Mouse (Mus musculus) lung, adult 2 months (tissue): Measurements from ENCODE around the gene Gm26661. TPM values are rescaled to one million over a fixed set of nuclear protein-coding genes. Genes with fewer than 3 reads are reported as not detected.

Experiments
- DNase-seq: peaks from one replicate; pipeline ENCODE4 v3.0.0; 2022
- H3K4me1 ChIP-seq: fragments of 200-500 bp; 2 replicates; pipeline ENCODE4 v1.6.1; 2011; ENCODE audit warnings: low read length; ENCODE audit not compliant: control insufficient read depth, insufficient read depth
- H3K4me3 ChIP-seq: fragments of 200-500 bp; replicated peaks from 2 replicates; pipeline ENCODE3; 2011; ENCODE audit warnings: low read depth, mild to moderate bottlenecking, control low read depth, low read length; ENCODE audit errors: extremely low read depth
- CTCF ChIP-seq: fragments of 200-500 bp; IDR thresholded peaks from 2 replicates; pipeline ENCODE4 v1.5.1; 2011; ENCODE audit warnings: mild to moderate bottlenecking, low read length, control low read depth; ENCODE audit not compliant: insufficient read depth
- POLR2A ChIP-seq: fragments of 200-500 bp; IDR thresholded peaks from 2 replicates; pipeline ENCODE4 v1.6.1; 2011; ENCODE audit warnings: low read depth, mild to moderate bottlenecking, control low read depth, low read length, borderline replicate concordance; ENCODE audit errors: extremely low read depth
- WGBS: fragments of 180-500 bp; shearing (Covaris S2); methylation state at CpG from one replicate; pipeline ENCODE4 v1.1.7; 2018; 5-methylcytosine and 5-hydroxymethylcytosine counted together
- polyA plus RNA-seq: library from polyadenylated mRNA; depleted of rRNA; stranded (reverse); fragments of >200 nt; gene quantifications from 2 replicates; pipeline ENCODE4 v1.2.3, GENCODE M21; 2012; rRNA removed

Gene Gm26661
- polyA plus RNA-seq, result not detected in 2 replicates

DNA sequence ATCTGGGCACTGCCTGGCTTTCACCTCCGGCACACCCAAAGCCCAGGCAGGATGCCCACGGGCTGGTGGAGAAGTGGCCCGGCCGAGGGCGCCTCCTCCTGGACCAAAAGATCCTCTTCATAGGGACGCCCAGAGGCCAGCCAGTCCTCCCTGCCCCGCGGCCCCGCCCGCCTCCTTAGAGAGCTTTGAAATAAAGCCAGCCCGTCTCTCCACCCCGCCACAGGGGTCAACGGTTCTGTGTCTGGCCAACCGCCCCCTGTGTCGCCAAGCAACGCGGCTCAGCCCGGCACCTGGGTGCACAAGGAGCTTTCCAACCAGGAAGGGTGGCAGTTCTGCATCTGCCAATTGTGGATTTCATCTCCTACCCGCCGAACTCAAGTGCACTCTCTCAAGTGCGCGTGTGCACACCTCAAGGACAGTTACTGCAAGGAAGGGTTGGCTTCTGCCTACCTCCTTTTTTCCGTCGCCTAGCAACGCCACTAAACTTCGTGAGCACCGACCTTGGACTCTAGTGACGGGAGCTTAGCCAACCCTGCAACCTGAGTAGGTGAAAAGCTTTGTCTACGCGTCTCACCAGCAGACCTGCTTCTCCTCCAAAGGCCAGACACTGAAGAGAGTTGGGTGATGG is at the start of gene Gm26661:
Gm26661 (plus strand) TSS at position 56 of the 628 bp plus-strand sequence.
- WGBS, result 5% methylated on average over 30 of the region's 30 CpGs
- H3K4me1 ChIP-seq, result no peaks in the 10 kb centered on the region
- H3K4me3 ChIP-seq, result peak within 1 kb of the TSS; percentile 6
- DNase-seq, result peak; percentile 78
- TF ChIP-seq POLR2A, result no peak
- TF ChIP-seq CTCF, result no peak

DNA sequence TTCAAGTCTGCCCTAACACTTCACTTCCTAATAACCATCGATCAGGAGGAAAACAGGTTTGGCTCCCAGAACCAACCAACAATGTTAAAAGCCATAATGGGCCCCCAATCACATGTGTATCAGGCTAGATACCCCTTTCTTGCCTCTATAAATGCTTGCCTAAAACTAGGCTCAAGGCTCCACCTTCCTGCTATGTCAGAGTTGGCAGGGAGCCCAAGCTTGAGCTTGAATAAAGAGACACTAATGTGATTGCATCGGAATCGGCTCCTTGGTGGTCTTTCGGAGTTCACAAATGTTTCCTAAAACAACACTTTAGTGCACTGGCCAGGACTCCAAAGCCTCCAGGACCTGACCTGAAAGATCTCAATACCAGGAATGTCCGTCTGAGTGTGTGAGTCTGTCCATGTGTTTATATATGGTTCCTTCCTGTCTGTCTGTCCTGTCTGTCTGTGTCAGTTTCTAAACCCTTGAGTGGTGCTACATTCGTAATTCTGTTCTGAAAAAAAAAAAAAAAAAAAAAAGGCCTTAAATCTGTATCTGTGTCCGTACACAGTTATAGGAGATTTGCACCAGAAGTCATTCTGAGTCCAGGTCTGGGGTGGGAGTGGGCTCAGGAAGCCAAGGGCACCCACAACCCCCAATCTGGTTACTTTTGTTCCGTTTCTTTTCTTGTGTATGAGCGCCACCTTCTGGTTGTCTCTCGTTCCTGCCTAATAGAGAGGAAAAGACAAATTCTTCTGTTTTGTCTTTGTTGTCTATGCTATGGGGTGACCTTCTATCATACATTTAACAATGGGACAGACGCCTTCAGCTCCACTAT is 42.2 kb upstream of the Gm26661 start:
- 21% methylated on average over 11 of the region's 11 CpGs for WGBS
- peak; percentile 13 for DNase-seq
- peak; percentile 44; the same call in 1 of the 2 replicates for TF ChIP-seq CTCF
- no peak for TF ChIP-seq POLR2A
- H3K4me1 ChIP-seq, result no peaks in the 10 kb centered on the region
- no peak overlapping the region for H3K4me3 ChIP-seq

DNA sequence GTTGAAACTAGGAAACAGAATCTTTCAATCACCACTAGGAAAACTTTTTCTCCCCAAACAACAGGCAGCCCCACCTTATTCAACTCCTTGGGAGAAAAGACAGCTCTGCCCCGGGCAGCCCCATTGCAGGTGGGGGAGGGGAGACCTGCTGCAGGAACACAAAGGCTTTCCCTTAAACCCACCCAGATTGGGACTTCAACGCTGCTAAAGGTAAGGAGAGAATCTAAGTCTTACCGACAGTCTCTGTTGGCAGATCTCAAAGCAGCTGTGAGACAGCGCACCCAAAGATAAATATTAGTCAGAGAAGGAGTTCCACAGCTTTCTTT is 41.7 kb upstream of the Gm26661 start:
- TF ChIP-seq CTCF (no peak), POLR2A (no peak)
- Histone ChIP-seq H3K4me1 (no peaks in the 10 kb centered on the region), H3K4me3 (no peak overlapping the region)
- 21% methylated on average over 4 of the region's 4 CpGs for WGBS
- DNase-seq, result no peak

DNA sequence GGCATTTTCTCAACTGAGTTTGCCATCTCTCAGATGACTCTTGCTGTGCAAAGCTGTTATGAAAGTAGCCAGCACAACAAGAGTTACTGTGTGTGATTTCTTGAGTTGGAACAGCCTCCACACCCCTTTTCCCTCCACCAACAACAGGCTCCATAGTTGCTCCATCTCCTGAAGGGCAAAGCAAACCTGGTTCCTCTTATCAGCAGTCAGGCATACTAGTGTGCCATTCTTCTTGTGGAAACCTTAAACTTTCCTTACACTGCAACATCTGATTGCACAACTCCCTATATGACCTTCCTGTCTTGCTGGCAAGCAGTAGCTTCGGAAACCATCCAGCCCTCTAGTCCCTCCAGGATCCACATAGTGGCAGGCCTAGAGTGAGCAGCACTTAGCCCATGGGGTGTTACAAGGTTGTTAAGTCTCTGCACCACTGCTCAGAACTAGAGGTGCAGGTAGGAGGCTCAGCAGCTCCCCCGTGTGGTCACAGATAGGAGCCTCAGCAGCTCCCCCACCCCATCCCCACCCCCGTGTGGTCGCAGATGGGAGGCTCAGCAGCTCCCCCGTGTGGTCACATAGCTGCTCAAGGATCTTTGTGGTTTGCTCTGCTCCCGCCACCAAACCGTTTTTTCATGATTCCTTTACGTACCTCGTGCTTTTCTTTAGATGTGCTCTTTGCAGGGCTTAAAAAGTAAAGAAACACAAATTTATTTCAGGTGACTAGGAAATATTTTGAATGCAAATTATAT is 25.6 kb upstream of the Gm26661 start:
- TF ChIP-seq CTCF (peak; percentile 76), POLR2A (no peak)
- no peaks in the 10 kb centered on the region for H3K4me1 ChIP-seq
- H3K4me3 ChIP-seq, result no peak overlapping the region
- WGBS, result 12% methylated on average over 9 of the region's 9 CpGs
- peak; percentile 70 for DNase-seq

DNA sequence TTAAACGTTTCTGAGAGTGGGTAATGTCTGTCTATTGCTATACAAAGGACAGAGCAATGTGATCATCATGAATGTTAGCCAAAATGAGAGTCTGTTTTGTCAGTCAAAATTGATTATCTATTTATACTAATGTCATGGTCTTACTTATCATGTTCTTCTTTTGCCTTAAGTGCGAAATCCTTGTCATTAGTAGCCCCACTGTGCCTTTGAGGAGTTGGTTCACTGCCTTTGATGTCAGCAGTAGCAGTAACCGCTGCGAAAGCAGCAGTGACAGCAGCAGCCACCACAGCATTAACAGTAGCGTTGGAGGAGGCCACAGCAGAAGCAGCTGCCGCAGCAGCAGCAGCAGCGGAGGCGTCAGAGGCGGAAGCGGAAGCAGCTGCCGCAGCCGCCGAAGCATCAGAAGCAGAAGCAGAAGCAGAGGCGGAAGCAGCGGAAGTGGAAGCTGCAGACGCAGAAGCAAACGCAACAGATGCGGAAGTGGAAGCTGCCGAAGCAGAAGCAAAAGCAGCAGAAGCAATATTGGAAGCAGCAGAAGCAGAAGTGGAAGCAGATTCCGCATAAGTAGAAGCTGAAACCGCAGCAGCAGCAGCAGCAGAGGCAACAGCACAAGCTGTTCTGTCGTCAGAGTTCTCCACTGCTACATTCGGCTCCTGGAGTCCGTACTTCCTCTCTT is 17.5 kb upstream of the Gm26661 start:
- peak; percentile 30 for DNase-seq
- TF ChIP-seq POLR2A (peak; percentile 75; the same call in 1 of the 2 replicates), CTCF (no peak)
- WGBS, result 16% methylated on average over 24 of the region's 24 CpGs

DNA sequence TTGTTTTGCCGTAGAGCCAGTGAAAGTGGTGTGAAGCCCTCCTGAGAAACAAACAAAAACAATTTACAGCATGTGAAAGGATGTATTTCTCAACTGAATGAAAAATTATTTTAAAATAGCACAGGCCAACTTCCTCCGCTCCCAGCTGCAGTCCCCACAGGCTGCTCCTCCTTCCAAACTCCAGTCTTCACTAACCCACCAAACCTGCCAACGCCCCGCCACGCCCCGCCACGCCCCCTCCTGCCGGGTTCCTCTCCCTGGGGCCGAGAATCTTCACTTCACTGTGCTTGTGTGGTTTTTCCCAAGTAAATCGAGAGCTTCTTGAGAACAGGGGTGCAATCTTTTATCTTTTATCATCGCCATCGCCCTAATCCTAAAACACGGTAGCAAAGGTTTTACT is 5.3 kb upstream of the Gm26661 start:
- TF ChIP-seq POLR2A (no peak), CTCF (no peak)
- DNase-seq, result no peak
- no peak overlapping the region for H3K4me3 ChIP-seq
- H3K4me1 ChIP-seq, result no peaks in the 10 kb centered on the region
- 30% methylated on average over 13 of the region's 13 CpGs for WGBS

More for the DNA sequence above, 17.5 kb upstream of the Gm26661 start:
- H3K4me1 ChIP-seq, result no peaks in the 10 kb centered on the region
- H3K4me3 ChIP-seq, result peak overlapping the region; percentile 96

DNA sequence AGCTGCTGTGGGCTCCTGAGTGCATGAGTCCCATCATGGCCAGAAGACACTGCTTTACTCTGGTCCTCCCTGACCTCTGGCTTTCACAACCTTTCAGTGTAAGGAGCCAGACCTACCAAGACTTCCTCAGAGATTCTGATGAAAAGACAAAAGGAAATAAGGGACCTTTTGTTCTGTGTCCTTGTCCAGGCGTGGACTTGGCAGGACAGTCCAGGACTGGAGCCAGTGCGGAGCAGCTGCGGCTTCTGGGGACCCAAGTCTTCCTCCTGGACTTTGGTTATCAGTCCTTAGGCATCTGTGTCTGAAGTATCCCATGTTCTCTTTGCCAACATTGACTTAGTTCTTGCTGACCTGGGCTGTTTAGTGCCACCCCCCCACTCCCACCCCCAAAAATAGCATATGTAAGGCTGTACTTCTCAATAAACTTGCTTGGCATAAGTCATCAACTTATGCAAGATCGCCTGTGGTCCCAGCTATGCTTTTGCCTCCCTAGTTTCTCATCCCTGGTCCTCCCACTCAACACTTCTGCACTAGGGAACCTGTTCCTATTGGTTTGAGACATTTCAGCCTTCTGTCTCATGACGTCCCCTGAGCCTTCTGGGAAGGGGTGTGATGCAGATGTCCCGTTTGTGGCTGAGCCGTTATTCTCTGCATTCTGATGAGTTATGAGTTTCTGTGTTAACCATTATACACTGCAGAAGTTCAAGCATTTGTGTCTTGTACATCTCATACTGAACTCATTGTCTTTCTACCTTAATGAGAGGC is 1.9 kb upstream of the Gm26661 start:
- WGBS, result 78% methylated on average over 7 of the region's 7 CpGs
- TF ChIP-seq CTCF (no peak), POLR2A (no peak)
- H3K4me1 ChIP-seq, result no peaks in the 10 kb centered on the region
- H3K4me3 ChIP-seq, result no peak overlapping the region
- no peak for DNase-seq

DNA sequence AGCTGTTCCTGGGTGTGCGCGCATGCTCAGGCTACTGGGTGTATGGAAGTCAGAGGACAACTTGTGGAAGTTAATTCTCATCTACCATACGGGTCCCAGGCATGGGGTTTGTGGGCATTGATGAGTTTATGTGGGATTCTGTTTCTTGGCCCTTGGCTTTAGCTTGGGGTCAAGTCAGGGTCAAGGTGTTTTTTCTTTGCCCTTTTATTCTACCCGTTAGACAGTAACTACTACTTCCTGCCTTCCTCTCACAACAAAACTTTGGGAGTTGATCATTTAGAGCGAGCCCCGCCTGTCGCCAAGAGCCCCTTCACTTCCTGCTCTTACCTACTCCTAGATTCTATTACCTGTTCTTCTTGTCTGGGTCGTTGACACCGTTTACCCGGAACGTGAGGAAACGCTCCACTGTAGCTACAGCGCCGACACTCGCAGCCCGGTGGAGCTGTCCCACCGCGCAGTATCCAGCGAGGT is 291 bp upstream of the Gm26661 start:
- Histone ChIP-seq H3K4me3 (peak overlapping the region; percentile 6), H3K4me1 (no peaks in the 10 kb centered on the region)
- WGBS, result 14% methylated on average over 19 of the region's 19 CpGs
- DNase-seq, result no peak
- TF ChIP-seq POLR2A (0 out of 2 replicates have a peak, but pooled peaks have one; percentile 8), CTCF (no peak)
